In genomic region chr14:53757782-53758181, GRCm38 (mm10) we compare ENCODE assay signal across 6 mouse cellular contexts.
DNase-seq lines count a peak whose midpoint lies in the region; ATAC-seq and TF ChIP-seq lines count a peak whose summit lies in the region.
"Not testable (repeated sequence)": the region's sequence is repeated elsewhere in the genome, so short reads cannot be mapped to it uniquely, and the experiment has no call there.

No protein-coding gene starts in this region.

- H3K4me3 ChIP-seq in liver, embryonic 14.5 days (ENCODE audit: insufficient read depth in 1 of 2, low read depth in 2 of 2, low read length in 2 of 2); thymus, adult 2 months (ENCODE audit: control insufficient read depth, insufficient read depth, low read length): not testable (repeated sequence)

- not testable (repeated sequence) for TF ChIP-seq CTCF in liver, embryonic 14.5 days (IDR thresholded peaks at IDR 0.05; ENCODE audit: low read depth); thymus, adult 2 months (IDR thresholded peaks at IDR 0.05; ENCODE audit: borderline replicate concordance, control insufficient read depth, extremely low read depth, insufficient read depth, low read length, poor library complexity)

- H3K9ac ChIP-seq in liver, embryonic 14.5 days (replicated peaks), result not testable (repeated sequence)

- peak; percentile 65 for DNase-seq in liver
- DNase-seq in liver, embryonic 14.5 days (ENCODE audit: low read depth in 3 of 3, low spot score in 3 of 3), result peak in 1 of 3 experiments; percentile 44
- DNase-seq in thymus, adult 2 months, result peak; percentile 52
- DNase-seq in thymus, postnatal 25 days, result peak; percentile 57

- not testable (repeated sequence) for H3K9me3 ChIP-seq in liver, embryonic 14.5 days (ENCODE audit: control insufficient read depth, low read length)

- H3K27me3 ChIP-seq in liver, embryonic 14.5 days (ENCODE audit: control insufficient read depth, insufficient read depth, low read length); thymus, adult 2 months (ENCODE audit: control insufficient read depth, insufficient read depth, low read length): not testable (repeated sequence)

- H3K36me3 ChIP-seq in liver, embryonic 14.5 days (replicated peaks; ENCODE audit: control insufficient read depth, insufficient read depth, low read depth); thymus, adult 2 months (ENCODE audit: control insufficient read depth, insufficient read depth, low read length): not testable (repeated sequence)

- TF ChIP-seq EP300 in liver, embryonic 14.5 days (IDR thresholded peaks at IDR 0.05; ENCODE audit: low read depth), result not testable (repeated sequence)

- peak overlapping the region; percentile 56 for H3K4me2 ChIP-seq in liver, embryonic 14.5 days (ENCODE audit: low read depth)

- peak; percentile 74 for ATAC-seq in common myeloid progenitor, adult 5-6 weeks (replicated peaks; ENCODE audit: low read depth, poor library complexity, severe bottlenecking)
- peak; percentile 78 for ATAC-seq in liver, embryonic 14.5 days (ENCODE audit: insufficient read depth)
- peak; percentile 82 for ATAC-seq in megakaryocyte, adult 5-6 weeks (ENCODE audit: poor library complexity, severe bottlenecking)

- not testable (repeated sequence) for H3K4me1 ChIP-seq in liver, embryonic 14.5 days (replicated peaks; ENCODE audit: control insufficient read depth in 2 of 2, insufficient read depth in 2 of 2, low read length in 1 of 2); thymus, adult 2 months (replicated peaks; ENCODE audit: control insufficient read depth, insufficient read depth, low read length)

- whole genome bisulfite sequencing in liver, embryonic 14.5 days (ENCODE audit: insufficient replicate concordance), result 5% methylated on average over 4 of the region's 4 CpGs
- WGBS in thymus, adult 2 months, result 4% methylated on average over 4 of the region's 4 CpGs

- not testable (repeated sequence) for TF ChIP-seq POLR2A in thymus, adult 2 months (IDR thresholded peaks at IDR 0.05; ENCODE audit: control insufficient read depth, extremely low read depth, insufficient read depth, low read length, poor library complexity)

- H3K27ac ChIP-seq in liver, embryonic 14.5 days, result peak overlapping the region; percentile 63
- peak overlapping the region; percentile 31; the same call in 1 of the 2 replicates for H3K27ac ChIP-seq in thymus, adult 2 months (ENCODE audit: control insufficient read depth, insufficient read depth, low read length)
